Mouse (Mus musculus): ENCODE data around the gene Scn1b. TPM values are rescaled to one million over a fixed set of nuclear protein-coding genes. Genes with fewer than 3 reads are reported as not detected.

Scn1b gene
- polyA plus RNA-seq, 1 experiment from 2014 or later = 13.0 TPM

Other genes starting within 250 kb of the Scn1b start
- 0.17 TPM in 1 of 2 replicates, not detected in the other for gene Cd22, start 246.7 kb downstream of the Scn1b start, polyA plus RNA-seq (2014; fragmentation: Nextera tagmentation; extraction: Ambion mirVana)
- 3.4 and 4.3 TPM in 2 replicates for gene Mag, start 212.1 kb downstream of the Scn1b start, polyA plus RNA-seq (2014; fragmentation: Nextera tagmentation; extraction: Ambion mirVana)
- gene Hamp2, start 202.3 kb downstream of the Scn1b start, polyA plus RNA-seq (2014; fragmentation: Nextera tagmentation; extraction: Ambion mirVana) = not detected in 2 replicates
- not detected in 2 replicates for gene Hamp, start 183.0 kb downstream of the Scn1b start, polyA plus RNA-seq (2014; fragmentation: Nextera tagmentation; extraction: Ambion mirVana)
- gene Usf2, start 170.2 kb downstream of the Scn1b start, polyA plus RNA-seq (2014; fragmentation: Nextera tagmentation; extraction: Ambion mirVana) = 24.9 and 26.5 TPM in 2 replicates
- 19.6 and 21.7 TPM in 2 replicates for gene Lsr, start 153.5 kb downstream of the Scn1b start, polyA plus RNA-seq (2014; fragmentation: Nextera tagmentation; extraction: Ambion mirVana)
- 0.22 and 1.0 TPM in 2 replicates for gene Fam187b, start 153.2 kb downstream of the Scn1b start, polyA plus RNA-seq (2014; fragmentation: Nextera tagmentation; extraction: Ambion mirVana)
- gene Fxyd5, start 84.5 kb downstream of the Scn1b start, polyA plus RNA-seq (2014; fragmentation: Nextera tagmentation; extraction: Ambion mirVana) = 13.6 and 14.8 TPM in 2 replicates
- gene Fxyd7, start 75.5 kb downstream of the Scn1b start, polyA plus RNA-seq (2014; fragmentation: Nextera tagmentation; extraction: Ambion mirVana) = 236 and 249 TPM in 2 replicates
- gene Fxyd1, start 69.8 kb downstream of the Scn1b start, polyA plus RNA-seq (2014; fragmentation: Nextera tagmentation; extraction: Ambion mirVana) = 34.1 and 59.0 TPM in 2 replicates
- gene Lgi4, start 67.7 kb downstream of the Scn1b start, polyA plus RNA-seq (2014; fragmentation: Nextera tagmentation; extraction: Ambion mirVana) = 0.28 and 0.60 TPM in 2 replicates
- 0.66 TPM in 1 of 2 replicates, not detected in the other for gene Fxyd3, start 50.3 kb downstream of the Scn1b start, polyA plus RNA-seq (2014; fragmentation: Nextera tagmentation; extraction: Ambion mirVana)
- gene Hpn, start 11.7 kb downstream of the Scn1b start, polyA plus RNA-seq (2014; fragmentation: Nextera tagmentation; extraction: Ambion mirVana) = 0.55 and 0.67 TPM in 2 replicates
- gene Gramd1a, start 28.9 kb upstream of the Scn1b start, polyA plus RNA-seq (2014; fragmentation: Nextera tagmentation; extraction: Ambion mirVana) = 191 and 198 TPM in 2 replicates
- not detected in 2 replicates for gene Scgb2b2, start 163.5 kb upstream of the Scn1b start, polyA plus RNA-seq (2014; fragmentation: Nextera tagmentation; extraction: Ambion mirVana)
- not detected in 2 replicates for gene Scgb1b2, start 164.8 kb upstream of the Scn1b start, polyA plus RNA-seq (2014; fragmentation: Nextera tagmentation; extraction: Ambion mirVana)
- gene Scgb2b3, start 235.1 kb upstream of the Scn1b start, polyA plus RNA-seq (2014; fragmentation: Nextera tagmentation; extraction: Ambion mirVana) = not detected in 2 replicates
- not detected in 2 replicates for gene Scgb1b3, start 248.6 kb upstream of the Scn1b start, polyA plus RNA-seq (2014; fragmentation: Nextera tagmentation; extraction: Ambion mirVana)

All from hindbrain, embryonic 14.5 days (tissue).